Mouse (Mus musculus) megakaryocyte, embryonic 14.5 days (primary cell): ENCODE measurements around the gene Plekhm1.

Experiments
- FLI1 ChIP-seq: IDR thresholded peaks from 2 replicates; pipeline ENCODE4 v1.6.1; 2012; ENCODE audit warnings: low read length, inconsistent platforms, mixed read lengths
- GATA1 ChIP-seq: IDR thresholded peaks from 3 replicates; pipeline ENCODE4 v1.6.1; 2012; ENCODE audit warnings: mixed read lengths, low read length, inconsistent platforms, borderline replicate concordance

DNA sequence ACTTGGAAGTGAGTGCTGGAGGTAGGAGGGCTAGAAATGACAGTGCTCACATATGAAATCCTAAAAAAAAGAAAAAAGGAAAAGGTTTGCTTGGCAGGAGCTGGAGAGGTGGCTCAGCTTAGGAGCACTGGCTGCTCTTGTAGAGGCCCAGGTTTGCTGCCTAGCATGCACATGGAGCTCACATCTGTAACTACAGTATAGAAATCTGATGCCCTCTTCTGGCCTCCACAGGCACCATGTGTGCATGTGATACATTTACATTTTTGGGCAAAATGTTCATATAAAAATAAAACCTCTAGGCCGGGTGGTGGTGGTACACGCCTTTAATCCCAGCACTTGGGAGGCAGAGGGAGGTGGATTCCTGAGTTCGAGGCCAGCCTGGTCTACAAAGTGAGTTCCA lies 13.4 kb downstream of the Plekhm1 start:
- TF ChIP-seq GATA1 (no peak), FLI1 (no peak)
